Mouse (Mus musculus): ENCODE measurements around the gene Dnajb12.

Dnajb12 gene

DNA sequence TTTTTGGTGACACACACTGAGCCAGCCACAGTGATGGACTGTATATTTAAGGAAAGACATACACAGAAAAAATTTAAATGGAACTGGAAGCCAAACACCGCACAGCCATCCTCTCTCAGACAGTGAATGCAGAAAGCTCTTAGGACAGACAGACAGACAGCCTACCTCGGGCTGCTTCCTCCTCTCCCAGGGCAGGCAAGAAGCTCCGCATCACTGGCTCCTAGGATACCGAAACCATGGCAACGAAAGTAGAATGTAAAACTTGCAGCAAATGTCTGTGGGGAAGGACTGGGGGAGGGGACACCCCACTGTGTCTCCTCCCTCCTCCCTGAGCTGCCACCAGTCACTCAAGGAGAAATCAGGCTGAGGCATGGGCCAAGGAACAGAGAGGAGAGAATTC, 18.2 kb downstream of the Dnajb12 start:
- peak; percentile 85 for DNase-seq

- peak; percentile 38 for DNase-seq
Observed at GRCm38 (mm10) chr10:59898180-59898778, 18.9 kb downstream of the Dnajb12 start.

- DNase-seq: no peak
Observed at GRCm38 (mm10) chr10:59898935-59899334, 19.6 kb downstream of the Dnajb12 start.

DNA sequence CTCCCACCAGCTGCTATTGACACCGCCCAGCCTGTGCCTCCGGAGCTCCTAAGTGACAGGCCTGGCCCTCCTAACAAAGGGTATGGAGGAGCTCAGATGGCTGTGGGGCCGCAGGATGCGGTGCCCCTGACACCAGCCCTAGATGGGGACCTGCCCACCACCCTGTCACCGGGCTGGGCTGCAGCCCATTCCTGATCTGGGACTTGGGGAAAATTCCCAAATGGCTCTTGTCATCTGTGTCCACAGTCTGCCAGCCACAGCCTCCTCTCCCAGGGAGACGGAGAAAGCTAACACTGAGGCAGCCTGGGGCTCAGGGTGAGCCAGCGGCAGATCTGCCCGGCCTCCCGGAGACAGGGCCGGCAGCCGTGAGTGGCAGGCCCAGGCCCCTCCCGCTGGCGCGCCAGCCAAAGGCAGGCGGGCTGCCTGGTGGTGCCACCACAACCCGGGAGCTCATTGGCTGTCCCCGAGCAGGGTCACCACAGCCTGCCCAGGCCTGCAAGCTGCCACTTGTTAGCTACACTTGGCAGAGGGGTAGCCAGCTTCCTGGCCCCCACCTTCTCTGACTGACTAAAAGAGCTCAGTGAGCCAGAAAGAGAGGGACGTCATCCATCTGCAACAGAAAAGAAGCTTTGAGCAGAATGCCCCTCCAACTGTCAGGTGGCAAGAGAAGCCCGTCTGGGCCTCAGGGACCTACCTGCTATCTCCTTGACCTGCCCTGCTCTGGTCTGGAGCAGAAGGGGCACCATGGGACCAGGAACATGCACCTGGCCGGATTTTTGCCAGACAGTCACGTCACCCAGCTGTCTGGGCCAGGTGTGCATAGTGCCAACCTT, 20.2 kb downstream of the Dnajb12 start:
- DNase-seq: peak; percentile 94

DNA sequence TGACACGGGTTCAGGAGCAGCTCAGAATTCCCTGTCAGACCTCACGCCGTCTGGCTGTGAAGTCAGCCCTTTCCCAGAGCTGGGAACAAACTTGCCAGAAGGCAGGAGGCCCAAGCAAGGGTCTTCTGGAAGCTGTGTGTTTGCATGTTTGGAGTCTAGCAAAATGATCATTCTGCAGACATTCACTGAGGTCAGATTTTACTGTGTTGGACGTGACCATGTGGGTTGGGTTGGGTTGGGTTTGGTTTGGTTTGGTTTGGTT, 20.7 kb downstream of the Dnajb12 start:
- DNase-seq: no peak

GRCm38 (mm10) chr10:59900939-59901338, 21.6 kb downstream of the Dnajb12 start:
- DNase-seq: peak; percentile 27

DNA sequence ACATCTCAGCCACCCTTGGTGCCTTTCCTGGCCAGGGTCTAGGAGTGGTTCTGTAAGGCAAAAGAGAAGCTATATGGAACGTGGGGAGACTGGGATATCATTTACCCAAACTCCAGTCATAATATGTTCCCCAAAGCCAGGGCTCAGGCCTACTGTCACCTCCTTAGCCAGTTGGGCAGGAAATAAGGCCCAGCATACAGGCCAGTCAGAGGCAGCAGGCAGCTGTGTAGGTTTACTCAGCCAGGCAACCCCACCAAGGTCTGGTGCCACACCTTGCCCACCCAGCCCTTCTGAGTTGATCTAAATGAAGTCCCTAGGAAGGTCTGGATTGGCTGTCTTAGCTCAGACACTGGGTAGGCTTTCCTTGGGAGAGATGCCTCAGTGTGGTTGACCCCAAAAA, 22.1 kb downstream of the Dnajb12 start:
- DNase-seq: no peak

DNA sequence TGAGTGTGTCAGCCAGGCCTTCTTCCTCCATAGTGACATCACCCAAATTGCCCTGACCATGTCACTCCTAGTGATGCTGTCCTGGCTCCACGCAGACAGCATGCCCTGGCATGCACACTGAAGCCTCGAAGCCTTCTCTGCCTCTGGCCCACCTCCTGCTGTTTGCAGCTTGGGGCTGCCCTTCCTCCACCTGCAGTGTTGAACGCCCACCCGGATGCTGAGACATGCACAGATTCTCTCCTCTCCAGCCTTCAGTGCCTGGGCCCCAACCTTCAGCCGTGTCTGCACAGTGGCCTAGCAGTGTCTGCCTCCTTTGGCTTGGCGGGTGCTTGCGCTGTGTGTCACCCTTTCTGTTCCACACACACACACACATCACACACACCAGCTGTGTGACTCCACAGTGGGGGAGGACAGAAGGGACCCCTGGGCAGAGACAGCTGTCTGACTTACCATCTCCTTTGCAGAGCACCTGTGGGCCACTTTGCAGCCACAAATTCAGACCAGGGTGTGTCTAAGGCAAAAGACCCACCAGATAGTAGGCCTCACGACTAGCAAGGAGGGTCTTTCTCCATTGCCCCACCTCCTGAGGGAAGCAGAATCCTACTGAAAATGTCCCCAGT, 22.7 kb downstream of the Dnajb12 start:
- no peak for DNase-seq

DNA sequence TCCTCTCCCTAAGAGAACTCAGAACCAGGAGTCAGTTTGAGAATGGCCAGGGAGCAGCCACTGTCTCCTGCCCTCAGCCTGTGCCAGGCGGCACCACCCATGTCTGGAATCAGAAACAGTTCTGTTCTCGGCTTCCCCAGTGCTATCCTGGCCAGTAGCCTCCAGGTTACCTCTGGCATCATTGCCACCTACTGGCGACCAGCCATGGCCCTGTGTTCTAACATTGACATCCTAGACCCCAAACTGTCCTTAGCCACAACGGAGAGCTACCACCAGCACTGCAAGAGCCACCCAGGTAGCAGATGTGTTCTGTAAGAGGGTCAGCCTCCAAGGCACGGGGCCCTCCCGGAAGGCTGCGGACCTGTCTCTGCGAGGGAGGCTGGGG, 23.2 kb downstream of the Dnajb12 start:
- DNase-seq: no peak

GRCm38 (mm10) chr10:59903170-59903569, 23.8 kb downstream of the Dnajb12 start:
- peak; percentile 29 for DNase-seq

GRCm38 (mm10) chr10:59907080-59907609, 27.8 kb downstream of the Dnajb12 start:
- DNase-seq: no peak

- no peak for DNase-seq
Observed at GRCm38 (mm10) chr10:59907695-59908299, 28.4 kb downstream of the Dnajb12 start.

GRCm38 (mm10) chr10:59908776-59909315, 29.5 kb downstream of the Dnajb12 start:
- no peak for DNase-seq

GRCm38 (mm10) chr10:59909357-59909847, 30.0 kb downstream of the Dnajb12 start:
- peak; percentile 77 for DNase-seq

DNA sequence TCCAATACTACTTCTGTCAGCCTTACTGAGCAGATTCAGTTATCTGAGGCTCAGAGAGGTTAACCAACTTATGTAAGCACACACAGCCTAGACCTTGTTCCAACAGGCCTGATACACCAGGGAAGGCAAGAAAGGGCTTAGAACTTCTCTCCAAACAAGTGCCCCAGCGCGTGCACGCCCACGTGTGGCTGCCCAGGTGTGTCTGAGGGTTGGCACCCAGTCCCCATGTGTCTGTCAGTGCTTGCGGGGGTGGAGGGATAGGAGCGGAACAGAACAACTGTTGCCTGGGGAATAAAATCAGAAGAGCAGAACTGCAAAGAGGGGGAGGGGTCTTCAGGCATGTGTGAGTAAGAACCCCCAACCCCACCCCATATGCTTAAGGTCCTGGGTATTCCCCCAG, 31.7 kb downstream of the Dnajb12 start:
- no peak for DNase-seq

DNA sequence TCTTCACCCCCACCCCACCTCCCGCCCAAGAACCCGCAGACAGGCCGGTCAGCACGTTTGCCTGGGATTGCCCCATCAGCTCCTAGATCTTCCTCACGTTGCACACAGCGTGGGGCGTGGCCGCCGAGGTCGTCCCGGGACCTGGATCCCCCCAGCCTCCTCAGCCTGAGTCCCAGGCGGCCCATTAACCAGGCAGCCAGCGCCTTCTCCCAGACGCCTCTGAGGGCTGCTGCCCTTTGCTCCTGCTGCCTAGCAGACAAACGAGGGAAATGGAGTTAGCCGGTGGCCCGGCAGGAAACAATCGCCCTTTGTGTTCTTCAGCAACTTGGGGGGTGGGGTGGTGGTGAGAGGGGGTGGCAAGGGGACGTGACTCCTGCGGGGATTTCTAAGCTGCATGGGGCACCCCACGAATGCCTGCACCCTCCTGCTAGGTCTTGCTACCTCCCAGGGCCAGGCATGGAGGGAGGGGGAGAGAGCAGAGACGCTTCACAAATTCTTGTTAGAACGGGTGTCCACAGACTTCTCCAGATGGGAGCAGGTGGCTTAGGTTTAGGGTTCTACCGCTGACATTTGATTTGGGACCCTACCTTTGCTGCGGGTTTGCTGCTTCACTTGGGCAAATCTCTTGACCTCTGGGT, 32.3 kb downstream of the Dnajb12 start:
- peak; percentile 83 for DNase-seq

DNA sequence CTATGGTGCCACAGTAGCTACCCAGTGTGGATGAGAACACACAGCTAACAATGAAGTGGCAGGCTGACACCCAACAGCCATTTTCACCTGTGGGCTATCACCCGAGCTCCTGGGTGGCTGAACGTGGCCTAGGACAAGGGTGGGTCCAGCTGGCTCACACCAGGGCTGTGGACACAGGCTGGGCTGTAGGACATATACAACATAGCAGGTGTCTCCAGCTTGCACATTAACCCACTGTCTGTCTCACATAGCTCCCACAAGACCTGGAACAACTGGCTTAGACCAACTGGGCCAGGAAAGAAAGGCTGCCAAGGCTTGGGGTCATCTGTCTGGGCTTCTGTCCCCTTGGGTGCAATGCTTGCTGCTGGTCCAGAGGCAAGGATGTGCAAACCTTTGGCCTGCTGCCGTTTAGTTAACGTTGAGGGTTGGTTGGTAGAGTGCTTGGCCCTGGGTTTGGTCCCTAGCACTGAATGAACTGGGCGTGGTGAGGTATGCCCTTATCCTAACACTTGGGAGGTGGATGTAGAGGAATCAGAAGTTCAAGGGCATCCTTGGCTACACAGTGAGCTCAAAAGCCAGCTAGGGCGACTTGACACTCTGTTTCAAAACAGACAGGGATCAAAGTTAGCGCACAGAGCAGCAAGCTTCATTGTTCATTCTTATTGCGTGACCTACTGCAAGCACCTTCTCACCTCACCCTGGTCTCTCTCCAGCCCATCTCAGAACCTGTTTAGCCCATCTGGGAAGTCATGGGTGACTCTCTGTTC, 36.0 kb downstream of the Dnajb12 start:
- no peak for DNase-seq

DNA sequence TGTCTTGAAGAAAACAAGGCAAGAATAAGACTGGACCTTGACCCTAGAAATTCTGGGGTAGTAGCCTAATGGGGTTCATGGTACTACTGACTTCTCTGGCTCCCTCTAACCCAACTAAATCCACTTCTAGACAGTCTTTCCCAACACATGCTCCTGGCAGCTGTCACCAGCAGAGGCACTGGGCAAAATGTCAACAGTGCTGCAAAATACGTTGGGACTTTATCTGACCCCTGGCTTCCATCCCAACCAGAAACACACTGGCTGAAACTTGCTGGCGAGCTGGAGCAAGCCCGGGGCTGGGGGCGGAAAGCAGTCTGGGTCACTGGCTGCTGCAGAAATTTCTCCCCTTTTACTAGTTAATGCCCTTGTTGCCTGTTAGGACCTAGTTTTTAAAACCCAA, 36.8 kb downstream of the Dnajb12 start:
- no peak for DNase-seq

DNA sequence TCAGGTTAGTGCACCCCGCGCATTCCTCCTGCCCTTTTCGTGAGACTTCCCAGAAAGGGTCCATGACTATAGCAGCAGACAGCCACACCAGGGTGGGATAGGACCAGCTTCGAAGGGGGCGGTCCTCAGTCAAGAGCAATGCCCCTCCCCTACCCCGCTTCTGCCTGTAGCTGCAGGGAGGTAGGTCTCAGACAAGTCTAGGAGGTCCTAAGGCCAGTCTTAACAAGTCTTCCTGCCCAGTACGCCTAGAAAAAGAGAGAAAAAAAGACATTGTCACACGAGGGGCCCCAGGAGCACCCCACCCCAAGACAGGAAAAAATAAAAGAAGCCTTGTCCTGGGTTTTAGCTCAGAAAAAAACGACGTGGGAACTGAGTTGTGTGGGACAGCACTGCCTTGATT, 37.3 kb downstream of the Dnajb12 start:
- peak; percentile 89 for DNase-seq

- DNase-seq: no peak
Observed at GRCm38 (mm10) chr10:59918111-59918510, 38.8 kb downstream of the Dnajb12 start.

- no peak for DNase-seq
Observed at GRCm38 (mm10) chr10:59919494-59920181, 40.3 kb downstream of the Dnajb12 start.

Measured in embryo, embryonic 11 days (tissue).